Mouse (Mus musculus): ENCODE results near the gene Bcl6b. TPM values are rescaled to one million over a fixed set of nuclear protein-coding genes. Genes with fewer than 3 reads are reported as not detected.

Bcl6b gene
- polyA plus RNA-seq, 1 experiment = 2.2 TPM

DNA sequence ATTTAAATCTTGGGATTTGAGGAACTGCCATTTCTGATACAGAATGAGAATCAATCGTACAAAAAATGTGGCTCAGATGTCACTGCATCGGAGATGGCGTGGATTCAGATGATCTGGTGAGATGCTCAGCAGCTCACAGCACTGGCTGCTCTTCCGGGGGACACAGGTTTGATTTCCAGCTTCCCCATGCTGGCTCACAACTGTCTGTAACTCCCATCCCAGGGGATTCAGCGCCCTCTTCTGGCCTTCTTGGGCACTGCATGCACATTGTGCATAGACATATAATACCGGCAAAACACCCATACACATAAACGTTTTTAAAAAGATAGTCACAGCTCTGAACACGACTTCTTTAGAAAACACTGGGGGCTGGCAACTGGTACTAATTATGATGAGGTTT, 52.0 kb downstream of the Bcl6b start:
- no peak overlapping the region for H3K27ac ChIP-seq (ENCODE audit: insufficient read depth, low read depth, low read length)
- WGBS = 74% methylated on average over 8 of the region's 8 CpGs
- TF ChIP-seq POLR2A (IDR thresholded peaks at IDR 0.05; ENCODE audit: low read depth, low read length) (no peak), CTCF (IDR thresholded peaks at IDR 0.05; ENCODE audit: extremely low read depth, insufficient read length, insufficient replicate concordance, low read depth, low read length) (peak; percentile 30; the same call in 1 of the 2 replicates)
- no peaks in the 10 kb centered on the region for H3K4me1 ChIP-seq (ENCODE audit: control insufficient read depth, insufficient read depth, insufficient read length, low read length)
- H3K36me3 ChIP-seq (ENCODE audit: control insufficient read depth, insufficient read depth, low read length) = no peaks in the 10 kb centered on the region
- no peak overlapping the region for H3K4me3 ChIP-seq (ENCODE audit: low read depth, low read length)
- no peaks in the 10 kb centered on the region for H3K27me3 ChIP-seq (ENCODE audit: control insufficient read depth, insufficient read depth, low read length)

DNA sequence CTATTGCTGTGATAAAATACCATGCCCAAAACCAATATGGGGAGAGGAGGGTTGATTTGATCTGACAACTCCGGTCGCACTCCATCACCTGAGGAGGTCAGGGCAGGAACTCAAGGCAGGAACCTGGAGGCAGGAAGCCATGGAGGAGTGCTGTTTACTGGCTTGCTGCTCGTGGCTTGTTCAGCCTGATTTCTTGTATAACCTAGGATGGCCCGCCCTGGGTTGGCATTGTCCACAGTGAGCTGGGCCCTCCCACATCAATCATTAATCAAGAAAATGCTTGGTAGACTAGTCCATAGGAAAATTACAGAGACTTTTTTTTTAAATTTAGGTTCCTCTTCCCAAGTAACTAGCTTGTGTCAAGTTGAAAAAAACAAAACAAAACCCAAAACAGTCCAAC, 55.1 kb downstream of the Bcl6b start:
- H3K4me3 ChIP-seq (ENCODE audit: low read depth, low read length) = no peak overlapping the region
- no peaks in the 10 kb centered on the region for H3K4me1 ChIP-seq (ENCODE audit: control insufficient read depth, insufficient read depth, insufficient read length, low read length)
- no peaks in the 10 kb centered on the region for H3K36me3 ChIP-seq (ENCODE audit: control insufficient read depth, insufficient read depth, low read length)
- no peaks in the 10 kb centered on the region for H3K27me3 ChIP-seq (ENCODE audit: control insufficient read depth, insufficient read depth, low read length)
- no peak overlapping the region for H3K27ac ChIP-seq (ENCODE audit: insufficient read depth, low read depth, low read length)
- WGBS = 61% methylated on average over 4 of the region's 4 CpGs
- no peak for TF ChIP-seq POLR2A (IDR thresholded peaks at IDR 0.05; ENCODE audit: low read depth, low read length)
- no peak for TF ChIP-seq CTCF (IDR thresholded peaks at IDR 0.05; ENCODE audit: extremely low read depth, insufficient read length, insufficient replicate concordance, low read depth, low read length)

Other genes starting within 250 kb of the Bcl6b start
- 59.7 and 116 TPM in 2 replicates for gene Ctdnep1, start 248.6 kb downstream of the Bcl6b start, polyA plus RNA-seq (2012; rRNA removed)
- gene Elp5, start 247.3 kb downstream of the Bcl6b start, polyA plus RNA-seq (2012; rRNA removed) = 24.4 and 37.8 TPM in 2 replicates
- gene Gabarap, start 238.7 kb downstream of the Bcl6b start, polyA plus RNA-seq (2012; rRNA removed) = 211 and 564 TPM in 2 replicates
- 5.7 and 12.4 TPM in 2 replicates for gene Phf23, start 234.0 kb downstream of the Bcl6b start, polyA plus RNA-seq (2012; rRNA removed)
- gene Dvl2, start 229.2 kb downstream of the Bcl6b start, polyA plus RNA-seq (2012; rRNA removed) = 5.2 and 7.4 TPM in 2 replicates
- 65.6 and 109 TPM in 2 replicates for gene Acadvl, start 214.4 kb downstream of the Bcl6b start, polyA plus RNA-seq (2012; rRNA removed)
- 5.3 and 5.5 TPM in 2 replicates for gene Dlg4, start 212.9 kb downstream of the Bcl6b start, polyA plus RNA-seq (2012; rRNA removed)
- gene Asgr1, start 175.7 kb downstream of the Bcl6b start, polyA plus RNA-seq (2012; rRNA removed) = not detected in 2 replicates
- gene Asgr2, start 137.2 kb downstream of the Bcl6b start, polyA plus RNA-seq (2012; rRNA removed) = 0.16 and 0.30 TPM in 2 replicates
- 0.93 and 1.6 TPM in 2 replicates for gene Mgl2, start 99.5 kb downstream of the Bcl6b start, polyA plus RNA-seq (2012; rRNA removed)
- 0.24 and 1.0 TPM in 2 replicates for gene Clec10a, start 73.6 kb downstream of the Bcl6b start, polyA plus RNA-seq (2012; rRNA removed)
- 6.6 and 12.7 TPM in 2 replicates for gene Slc16a11, start 17.0 kb downstream of the Bcl6b start, polyA plus RNA-seq (2012; rRNA removed)
- gene Slc16a13, start 8.7 kb downstream of the Bcl6b start, polyA plus RNA-seq (2012; rRNA removed) = 3.2 and 4.7 TPM in 2 replicates
- gene 0610010K14Rik, start 8.1 kb upstream of the Bcl6b start, polyA plus RNA-seq (2012; rRNA removed) = 25.2 and 45.3 TPM in 2 replicates
- gene Gm21988, start 10.0 kb upstream of the Bcl6b start, polyA plus RNA-seq (2012; rRNA removed) = 2.6 and 4.4 TPM in 2 replicates
- 86.6 and 182 TPM in 2 replicates for gene Rnasek, start 10.0 kb upstream of the Bcl6b start, polyA plus RNA-seq (2012; rRNA removed)
- gene Alox12, start 25.6 kb upstream of the Bcl6b start, polyA plus RNA-seq (2012; rRNA removed) = 0.62 and 1.6 TPM in 2 replicates
- gene Alox12e, start 92.8 kb upstream of the Bcl6b start, polyA plus RNA-seq (2012; rRNA removed) = 0.24 and 0.51 TPM in 2 replicates
- 3.2 and 8.7 TPM in 2 replicates for gene Alox15, start 122.2 kb upstream of the Bcl6b start, polyA plus RNA-seq (2012; rRNA removed)
- 7.5 and 12.2 TPM in 2 replicates for gene Pelp1, start 180.2 kb upstream of the Bcl6b start, polyA plus RNA-seq (2012; rRNA removed)
- 15.3 and 23.2 TPM in 2 replicates for gene Arrb2, start 202.8 kb upstream of the Bcl6b start, polyA plus RNA-seq (2012; rRNA removed)
- 16.4 and 24.1 TPM in 2 replicates for gene Med11, start 222.1 kb upstream of the Bcl6b start, polyA plus RNA-seq (2012; rRNA removed)
- 2.5 and 7.1 TPM in 2 replicates for gene Zmynd15, start 229.6 kb upstream of the Bcl6b start, polyA plus RNA-seq (2012; rRNA removed)
- 28.1 and 48.0 TPM in 2 replicates for gene Cxcl16, start 230.2 kb upstream of the Bcl6b start, polyA plus RNA-seq (2012; rRNA removed)

Measured in small intestine, adult 2 months (tissue).